Mouse (Mus musculus) liver, embryonic 12.5 days (tissue): ENCODE data around the gene Pitx1. TPM values are rescaled to one million over a fixed set of nuclear protein-coding genes. Genes with fewer than 3 reads are reported as not detected.

Source experiments
- ATAC-seq: fragments of 200-750 bp; cut with Nextera tagmentation; 2 replicates; pipeline ENCODE4 v1.8.0; 2017; ENCODE audit warnings: moderate number of reproducible peaks, mild to moderate bottlenecking, moderate library complexity
- H3K27ac ChIP-seq: fragments of 300-500 bp; sonication (generic); 2 replicates; pipeline ENCODE4 v1.5.1; 2016; ENCODE audit warnings: mild to moderate bottlenecking
- H3K27me3 ChIP-seq: fragments of 300-500 bp; sonication (generic); replicated peaks from 2 replicates; pipeline ENCODE4 v1.6.1; 2016; ENCODE audit warnings: mild to moderate bottlenecking, moderate library complexity
- H3K36me3 ChIP-seq: fragments of 300-500 bp; sonication (generic); 2 replicates; pipeline ENCODE4 v1.6.1; 2016; ENCODE audit warnings: mild to moderate bottlenecking, moderate library complexity
- H3K4me1 ChIP-seq: fragments of 300-500 bp; sonication (generic); 2 replicates; pipeline ENCODE4 v1.6.1; 2016
- H3K4me2 ChIP-seq: fragments of 300-500 bp; sonication (generic); 2 replicates; pipeline ENCODE4 v1.6.1; 2016; ENCODE audit warnings: mild to moderate bottlenecking, moderate library complexity
- H3K4me3 ChIP-seq: fragments of 300-500 bp; sonication (generic); 2 replicates; pipeline ENCODE4 v1.5.1; 2016; ENCODE audit warnings: mild to moderate bottlenecking, moderate library complexity
- H3K9ac ChIP-seq: fragments of 300-500 bp; sonication (generic); 2 replicates; pipeline ENCODE4 v1.6.1; 2016; ENCODE audit warnings: mild to moderate bottlenecking, moderate library complexity
- H3K9me3 ChIP-seq: fragments of 300-500 bp; sonication (generic); replicated peaks from 2 replicates; pipeline ENCODE4 v1.6.1; 2016; ENCODE audit warnings: mild to moderate bottlenecking, moderate library complexity
- WGBS: fragments of 180-500 bp; shearing (Covaris S2); methylation state at CpG from one replicate; pipeline ENCODE4 v1.1.7; 2016; ENCODE audit not compliant: insufficient replicate concordance; 5-methylcytosine and 5-hydroxymethylcytosine counted together
- polyA plus RNA-seq: library from polyadenylated mRNA; unstranded; fragments of >200 nt; fragmentation: Nextera tagmentation; extraction: Ambion mirVana; gene quantifications from 2 replicates; pipeline ENCODE4 v1.2.1, GENCODE M21; 2016

Gene Pitx1
- polyA plus RNA-seq, 1 experiment from 2014 or later: 0.88 TPM

- H3K27ac ChIP-seq: no peak overlapping the region
- WGBS: 47% methylated on average over 5 of the region's 5 CpGs
- no peak overlapping the region for H3K9ac ChIP-seq
- no peak for ATAC-seq
- H3K9me3 ChIP-seq: no peaks in the 10 kb centered on the region
- H3K4me3 ChIP-seq: no peak overlapping the region
- H3K4me1 ChIP-seq: no peaks in the 10 kb centered on the region
- H3K4me2 ChIP-seq: no peak overlapping the region
- H3K27me3 ChIP-seq: peaks cover 10% of the 10 kb centered on the region
- no peaks in the 10 kb centered on the region for H3K36me3 ChIP-seq
Observed at GRCm38 (mm10) chr13:55810947-55811346, 25.0 kb downstream of the Pitx1 start.

GRCm38 (mm10) chr13:55809707-55810106 lies 26.3 kb downstream of the Pitx1 start:
- no peak for ATAC-seq
- H3K9me3 ChIP-seq: no peaks in the 10 kb centered on the region

GRCm38 (mm10) chr13:55809041-55809623 lies 26.9 kb downstream of the Pitx1 start:
- no peaks in the 10 kb centered on the region for H3K36me3 ChIP-seq
- 58% methylated on average over 7 of the region's 7 CpGs for WGBS
- no peak overlapping the region for H3K27ac ChIP-seq
- ATAC-seq: no peak
- no peak overlapping the region for H3K9ac ChIP-seq
- H3K27me3 ChIP-seq: peaks cover 8% of the 10 kb centered on the region
- H3K9me3 ChIP-seq: no peaks in the 10 kb centered on the region
- H3K4me3 ChIP-seq: no peak overlapping the region
- no peaks in the 10 kb centered on the region for H3K4me1 ChIP-seq
- H3K4me2 ChIP-seq: no peak overlapping the region

More at GRCm38 (mm10) chr13:55809707-55810106, 26.3 kb downstream of the Pitx1 start:
- no peak overlapping the region for H3K9ac ChIP-seq
- no peaks in the 10 kb centered on the region for H3K4me1 ChIP-seq
- peaks cover 8% of the 10 kb centered on the region for H3K27me3 ChIP-seq
- no peak overlapping the region for H3K4me3 ChIP-seq
- no peak overlapping the region for H3K27ac ChIP-seq
- 78% methylated on average over 10 of the region's 10 CpGs for WGBS
- no peaks in the 10 kb centered on the region for H3K36me3 ChIP-seq
- no peak overlapping the region for H3K4me2 ChIP-seq

- WGBS: 69% methylated on average over 1 of the region's 1 CpGs
Observed at GRCm38 (mm10) chr13:55803973-55804372, 32.0 kb downstream of the Pitx1 start.

GRCm38 (mm10) chr13:55801246-55801645 lies 34.7 kb downstream of the Pitx1 start:
- H3K4me2 ChIP-seq: no peak overlapping the region
- no peaks in the 10 kb centered on the region for H3K9me3 ChIP-seq
- no peaks in the 10 kb centered on the region for H3K36me3 ChIP-seq
- H3K4me3 ChIP-seq: no peak overlapping the region
- WGBS: 58% methylated on average over 2 of the region's 2 CpGs
- no peaks in the 10 kb centered on the region for H3K4me1 ChIP-seq
- H3K27me3 ChIP-seq: no peaks in the 10 kb centered on the region
- ATAC-seq: no peak
- H3K9ac ChIP-seq: no peak overlapping the region
- H3K27ac ChIP-seq: no peak overlapping the region

More at GRCm38 (mm10) chr13:55803973-55804372, 32.0 kb downstream of the Pitx1 start:
- Histone ChIP-seq H3K4me3 (no peak overlapping the region), H3K36me3 (no peaks in the 10 kb centered on the region), H3K4me2 (no peak overlapping the region), H3K4me1 (no peaks in the 10 kb centered on the region), H3K9me3 (no peaks in the 10 kb centered on the region), H3K27ac (no peak overlapping the region), H3K27me3 (peaks cover 5% of the 10 kb centered on the region), H3K9ac (no peak overlapping the region)
- ATAC-seq: no peak

GRCm38 (mm10) chr13:55786120-55786519 lies 49.9 kb downstream of the Pitx1 start:
- no peaks in the 10 kb centered on the region for H3K4me1 ChIP-seq
- H3K9me3 ChIP-seq: no peaks in the 10 kb centered on the region
- H3K4me2 ChIP-seq: no peak overlapping the region
- no peak overlapping the region for H3K4me3 ChIP-seq
- no peak overlapping the region for H3K27ac ChIP-seq
- H3K9ac ChIP-seq: no peak overlapping the region
- no peaks in the 10 kb centered on the region for H3K36me3 ChIP-seq
- no peaks in the 10 kb centered on the region for H3K27me3 ChIP-seq
- WGBS: 59% methylated on average over 11 of the region's 11 CpGs
- ATAC-seq: no peak

GRCm38 (mm10) chr13:55784268-55784667 lies 51.7 kb downstream of the Pitx1 start, which contains the start of gene Catsper3:
Gene Catsper3 (plus strand): TSS chr13:55784568.
- WGBS: 76% methylated on average over 3 of the region's 3 CpGs
- H3K9me3 ChIP-seq: no peaks in the 10 kb centered on the region
- H3K4me1 ChIP-seq: no peaks in the 10 kb centered on the region
- no peak for ATAC-seq
- H3K27ac ChIP-seq: no peak within 1 kb of the TSS
- no peak within 1 kb of the TSS for H3K4me2 ChIP-seq
- no peak within 1 kb of the TSS for H3K9ac ChIP-seq
- no peaks in the 10 kb centered on the region for H3K36me3 ChIP-seq
- no peaks in the 10 kb centered on the region for H3K27me3 ChIP-seq
- H3K4me3 ChIP-seq: no peak within 1 kb of the TSS

- Histone ChIP-seq H3K4me2 (no peak overlapping the region), H3K9me3 (peaks cover 5% of the 10 kb centered on the region; the same call in 1 of the 2 replicates), H3K4me3 (no peak overlapping the region), H3K27ac (no peak overlapping the region), H3K27me3 (no peaks in the 10 kb centered on the region), H3K36me3 (0 out of 2 replicates have a peak, but pooled peaks cover 3% of the 10 kb centered on the region), H3K9ac (no peak overlapping the region), H3K4me1 (no peaks in the 10 kb centered on the region)
- ATAC-seq: no peak
- WGBS: 56% methylated on average over 11 of the region's 11 CpGs
Observed at GRCm38 (mm10) chr13:55775056-55775455, 60.9 kb downstream of the Pitx1 start.

Other genes with a start within 250 kb of the Pitx1 start
- gene B4galt7, start 236.3 kb downstream of the Pitx1 start, polyA plus RNA-seq: 10.6 and 11.3 TPM in 2 replicates
- gene Caml, start 213.2 kb downstream of the Pitx1 start, polyA plus RNA-seq: 19.1 and 20.9 TPM in 2 replicates
- gene Ddx46, start 201.2 kb downstream of the Pitx1 start, polyA plus RNA-seq: 28.2 and 30.2 TPM in 2 replicates
- gene B230219D22Rik, start 143.1 kb downstream of the Pitx1 start, polyA plus RNA-seq: 22.8 and 23.2 TPM in 2 replicates
- gene Txndc15, start 121.5 kb downstream of the Pitx1 start, polyA plus RNA-seq: 32.0 and 33.5 TPM in 2 replicates
- gene Pcbd2, start 108.8 kb downstream of the Pitx1 start, polyA plus RNA-seq: 45.8 and 47.5 TPM in 2 replicates
- gene Catsper3, start 51.6 kb downstream of the Pitx1 start, polyA plus RNA-seq: 0.13 TPM in 1 of 2 replicates, not detected in the other